Mouse (Mus musculus): Measurements from ENCODE around the gene Cabin1. TPM values are rescaled to one million over a fixed set of nuclear protein-coding genes. Genes with fewer than 3 reads are reported as not detected.
"Not testable (repeated sequence)": the region's sequence is repeated elsewhere in the genome, so short reads cannot be mapped to it uniquely, and the experiment has no call there.

The Cabin1 gene
- polyA plus RNA-seq, 1 experiment from 2014 or later = 50.0 TPM

GRCm38 (mm10) chr10:75779206-75780174 lies 15.3 kb upstream of the Cabin1 start:
- 0 out of 2 replicates have a peak, but pooled peaks have one; percentile 42 for ATAC-seq (ENCODE audit: insufficient read depth)

DNA sequence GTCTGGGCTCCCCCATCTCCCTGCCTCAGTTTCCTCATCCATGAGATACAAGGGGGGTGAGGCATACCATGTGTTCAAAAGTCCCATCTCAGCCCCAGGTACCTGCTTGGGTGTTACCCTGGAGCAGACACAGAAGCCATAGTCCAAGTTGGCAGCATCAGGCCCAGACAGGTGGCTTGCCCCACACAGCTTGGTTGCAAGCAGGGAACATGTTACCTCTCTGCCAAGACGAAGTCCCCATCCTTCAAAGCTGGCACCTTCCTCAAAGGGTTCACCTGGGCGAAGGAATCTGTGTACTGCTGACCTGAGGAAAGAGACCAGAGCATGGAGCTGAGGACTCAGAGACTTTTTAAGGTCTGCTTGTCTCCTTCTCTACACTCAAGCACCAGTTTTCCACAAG lies 13.7 kb upstream of the Cabin1 start:
- ATAC-seq (ENCODE audit: insufficient read depth) (no peak), DNase-seq (no peak)
- WGBS = 73% methylated on average over 2 of the region's 2 CpGs
- Histone ChIP-seq H3K4me3 (ENCODE audit: low read depth, low read length) (no peak overlapping the region), H3K4me1 (ENCODE audit: insufficient read depth) (no peaks in the 10 kb centered on the region), H3K36me3 (ENCODE audit: insufficient read depth) (no peaks in the 10 kb centered on the region), H3K27ac (ENCODE audit: low read depth) (no peak overlapping the region), H3K4me2 (no peak overlapping the region), H3K27me3 (ENCODE audit: insufficient read depth, low read length) (peaks cover 13% of the 10 kb centered on the region), H3K9me3 (ENCODE audit: low read depth, low read length) (no peaks in the 10 kb centered on the region), H3K9ac (no peak overlapping the region)
- no peak for TF ChIP-seq CTCF (IDR thresholded peaks at IDR 0.05; ENCODE audit: low read depth)

More at GRCm38 (mm10) chr10:75779206-75780174, 15.3 kb upstream of the Cabin1 start:
- Histone ChIP-seq H3K9me3 (ENCODE audit: low read depth, low read length) (no peaks in the 10 kb centered on the region), H3K4me3 (ENCODE audit: low read depth, low read length) (peak overlapping the region; percentile 44), H3K4me1 (ENCODE audit: insufficient read depth) (no peaks in the 10 kb centered on the region), H3K4me2 (peak overlapping the region; percentile 74), H3K9ac (no peak overlapping the region), H3K36me3 (ENCODE audit: insufficient read depth) (no peaks in the 10 kb centered on the region), H3K27ac (ENCODE audit: low read depth) (peak overlapping the region; percentile 36; the same call in 1 of the 2 replicates), H3K27me3 (ENCODE audit: insufficient read depth, low read length) (peaks cover 13% of the 10 kb centered on the region)
- no peak for TF ChIP-seq CTCF (IDR thresholded peaks at IDR 0.05; ENCODE audit: low read depth)
- peak; percentile 29 for DNase-seq
- WGBS = 34% methylated on average over 15 of the region's 15 CpGs

GRCm38 (mm10) chr10:75776562-75776961 lies 12.4 kb upstream of the Cabin1 start:
- Histone ChIP-seq H3K27me3 (ENCODE audit: insufficient read depth, low read length) (peaks cover 13% of the 10 kb centered on the region), H3K4me3 (ENCODE audit: low read depth, low read length) (no peak overlapping the region), H3K9me3 (ENCODE audit: low read depth, low read length) (no peaks in the 10 kb centered on the region), H3K4me2 (no peak overlapping the region), H3K4me1 (ENCODE audit: insufficient read depth) (no peaks in the 10 kb centered on the region), H3K9ac (no peak overlapping the region), H3K36me3 (ENCODE audit: insufficient read depth) (no peaks in the 10 kb centered on the region), H3K27ac (ENCODE audit: low read depth) (no peak overlapping the region)
- DNase-seq (no peak), ATAC-seq (ENCODE audit: insufficient read depth) (no peak)
- no peak for TF ChIP-seq CTCF (IDR thresholded peaks at IDR 0.05; ENCODE audit: low read depth)
- WGBS = 91% methylated on average over 6 of the region's 6 CpGs

- H3K27me3 ChIP-seq (ENCODE audit: insufficient read depth, low read length) = no peaks in the 10 kb centered on the region
- ATAC-seq (ENCODE audit: insufficient read depth) (no peak), DNase-seq (no peak)
- no peak for TF ChIP-seq CTCF (IDR thresholded peaks at IDR 0.05; ENCODE audit: low read depth)
- no peaks in the 10 kb centered on the region for H3K4me1 ChIP-seq (ENCODE audit: insufficient read depth)
- H3K27ac ChIP-seq (ENCODE audit: low read depth) = no peak overlapping the region
- no peaks in the 10 kb centered on the region for H3K36me3 ChIP-seq (ENCODE audit: insufficient read depth)
- H3K9me3 ChIP-seq (ENCODE audit: low read depth, low read length) = no peaks in the 10 kb centered on the region
- H3K4me3 ChIP-seq (ENCODE audit: low read depth, low read length) = no peak overlapping the region
- no peak overlapping the region for H3K4me2 ChIP-seq
- H3K9ac ChIP-seq = no peak overlapping the region
- 89% methylated on average over 9 of the region's 9 CpGs for WGBS
Measured at GRCm38 (mm10) chr10:75774587-75774986, 10.4 kb upstream of the Cabin1 start.

GRCm38 (mm10) chr10:75774102-75774501 lies 10.0 kb upstream of the Cabin1 start:
- H3K4me2 ChIP-seq = no peak overlapping the region
- 85% methylated on average over 5 of the region's 5 CpGs for WGBS
- DNase-seq (no peak), ATAC-seq (ENCODE audit: insufficient read depth) (no peak)
- no peaks in the 10 kb centered on the region for H3K36me3 ChIP-seq (ENCODE audit: insufficient read depth)
- no peaks in the 10 kb centered on the region for H3K27me3 ChIP-seq (ENCODE audit: insufficient read depth, low read length)
- H3K4me3 ChIP-seq (ENCODE audit: low read depth, low read length) = no peak overlapping the region
- H3K27ac ChIP-seq (ENCODE audit: low read depth) = no peak overlapping the region
- H3K9me3 ChIP-seq (ENCODE audit: low read depth, low read length) = no peaks in the 10 kb centered on the region
- no peak overlapping the region for H3K9ac ChIP-seq
- H3K4me1 ChIP-seq (ENCODE audit: insufficient read depth) = no peaks in the 10 kb centered on the region
- TF ChIP-seq CTCF (IDR thresholded peaks at IDR 0.05; ENCODE audit: low read depth) = no peak

DNA sequence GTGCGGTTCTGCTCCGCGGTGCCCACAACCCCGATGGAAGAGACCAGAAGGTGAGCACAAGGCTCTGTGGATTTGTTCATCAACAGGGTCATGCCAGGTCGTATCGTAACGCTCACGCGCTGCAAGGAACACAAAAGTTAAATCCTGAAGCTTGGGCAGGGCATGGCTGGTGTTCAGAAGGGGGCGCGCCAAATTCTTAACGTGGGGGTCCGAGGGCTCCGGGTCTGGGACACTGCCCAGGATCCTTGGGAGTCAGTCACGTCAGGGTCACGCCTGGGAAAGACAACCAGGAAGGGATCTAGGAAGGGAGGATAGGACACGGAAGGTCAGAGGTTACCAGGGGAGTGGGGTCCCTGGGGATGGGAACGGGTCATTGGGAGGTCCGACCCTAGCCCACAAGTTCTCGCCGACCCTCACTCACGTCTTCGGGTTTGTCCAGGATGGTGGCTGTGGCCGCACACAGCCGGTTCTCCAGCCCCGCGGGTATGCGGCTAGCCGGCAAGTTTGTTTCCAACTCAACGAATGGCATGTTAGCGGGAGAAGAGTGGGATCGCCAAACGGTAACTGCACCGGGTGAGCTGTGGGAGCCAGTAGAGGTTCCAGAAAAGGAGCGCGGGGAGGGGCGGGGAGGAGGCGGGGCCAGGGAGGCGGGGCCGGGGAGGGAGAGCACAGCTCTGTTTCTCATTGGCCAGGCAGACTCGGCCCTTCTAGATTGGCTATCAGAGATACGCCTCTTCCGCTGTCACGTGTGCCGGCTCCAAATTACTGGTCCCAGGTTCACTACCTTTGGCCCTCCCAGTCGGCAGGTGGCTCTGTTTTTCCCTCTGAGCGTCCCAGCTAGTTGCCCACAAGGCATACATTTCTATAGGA lies 8.9 kb upstream of the Cabin1 start, which contains the start of gene Ddt:
Gene Ddt (minus strand): TSS at position 620 of the 870 bp plus-strand sequence.
- H3K4me3 ChIP-seq (ENCODE audit: low read depth, low read length) = peak within 1 kb of the TSS; percentile 64
- under 1% methylated on average over 47 of the region's 47 CpGs for WGBS
- peak; percentile 91 for DNase-seq
- TF ChIP-seq CTCF (IDR thresholded peaks at IDR 0.05; ENCODE audit: low read depth) = peak; percentile 34
- no peaks in the 10 kb centered on the region for H3K36me3 ChIP-seq (ENCODE audit: insufficient read depth)
- no peak within 1 kb of the TSS for H3K27ac ChIP-seq (ENCODE audit: low read depth)
- peak; percentile 96 for ATAC-seq (ENCODE audit: insufficient read depth)
- H3K9me3 ChIP-seq (ENCODE audit: low read depth, low read length) = no peaks in the 10 kb centered on the region
- peak within 1 kb of the TSS; percentile 98 for H3K4me2 ChIP-seq
- H3K4me1 ChIP-seq (ENCODE audit: insufficient read depth) = no peaks in the 10 kb centered on the region
- H3K27me3 ChIP-seq (ENCODE audit: insufficient read depth, low read length) = no peaks in the 10 kb centered on the region
- H3K9ac ChIP-seq = peak within 1 kb of the TSS; percentile 65

DNA sequence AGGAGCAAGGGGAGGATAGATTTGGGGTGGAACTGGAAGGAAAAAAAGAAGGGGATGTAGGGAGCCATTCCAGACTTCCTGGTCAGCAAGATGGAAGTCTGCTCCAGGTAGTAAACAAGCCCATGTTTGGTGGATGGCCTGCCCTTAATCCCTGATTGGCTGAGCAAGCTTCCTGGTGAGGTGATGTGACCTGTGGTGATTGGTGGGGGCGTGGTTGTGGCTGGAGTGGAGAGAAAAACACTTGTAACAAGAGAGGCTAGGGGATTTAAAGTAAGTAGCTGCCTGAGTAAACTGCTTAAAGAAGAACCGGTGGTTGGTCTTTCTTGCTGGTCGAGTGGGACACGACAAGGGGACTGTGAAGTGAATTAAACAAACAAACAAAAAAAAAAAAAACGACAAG lies 3.6 kb upstream of the Cabin1 start:
- H3K9ac ChIP-seq; H3K9me3 ChIP-seq (ENCODE audit: low read depth, low read length); DNase-seq; ATAC-seq (ENCODE audit: insufficient read depth); H3K36me3 ChIP-seq (ENCODE audit: insufficient read depth); H3K4me2 ChIP-seq; H3K27ac ChIP-seq (ENCODE audit: low read depth); H3K4me1 ChIP-seq (ENCODE audit: insufficient read depth); H3K27me3 ChIP-seq (ENCODE audit: insufficient read depth, low read length); H3K4me3 ChIP-seq (ENCODE audit: low read depth, low read length): not testable (repeated sequence)
- 18% methylated on average over 5 of the region's 5 CpGs for WGBS
